26 mouse cellular contexts compared by ENCODE assay signal in genomic region chr9:63122161-63122833, GRCm38 (mm10). TPM values are rescaled to one million over a fixed set of nuclear protein-coding genes. Genes with fewer than 3 reads are reported as not detected.
DNase-seq lines count a peak whose midpoint lies in the region; ATAC-seq and TF ChIP-seq lines count a peak whose summit lies in the region.
"Had no signal": no experiment of that assay in that cellular context is flagged by ENCODE, and none has a peak within 500 bp of the region (broad histone marks: within the 10 kb centered on the region; RNA-seq: fewer than 3 reads in every experiment).

No protein-coding gene starts in this region.

- H3K36me3 ChIP-seq in kidney, adult 2 months (ENCODE audit: control insufficient read depth, insufficient read depth, low read length), result no peaks in the 10 kb centered on the region
- no peaks in the 10 kb centered on the region for H3K36me3 ChIP-seq in kidney, embryonic 14.5 days (ENCODE audit: control insufficient read depth, insufficient read depth, low read length)
- no peaks in the 10 kb centered on the region for H3K36me3 ChIP-seq in lung, postnatal 0 days (ENCODE audit: insufficient read depth, low read length)
- H3K36me3 ChIP-seq in embryonic facial prominence, embryonic 13.5 days, result no peaks in the 10 kb centered on the region
- H3K36me3 ChIP-seq: heart, embryonic 15.5 days; hindbrain, embryonic 15.5 days; liver, embryonic 15.5 days; neural tube, embryonic 12.5 days had no signal

- H3K4me3 ChIP-seq in kidney, adult 2 months (ENCODE audit: insufficient read depth, low read depth, low read length), result no peak overlapping the region
- no peak overlapping the region for H3K4me3 ChIP-seq in kidney, embryonic 14.5 days (ENCODE audit: low read length)
- H3K4me3 ChIP-seq in lung, postnatal 0 days (ENCODE audit: low read depth, low read length), result no peak overlapping the region
- no peak overlapping the region for H3K4me3 ChIP-seq in embryonic facial prominence, embryonic 13.5 days
- H3K4me3 ChIP-seq: erythroblast, embryonic 14.5 days; heart, embryonic 15.5 days; hindbrain, embryonic 15.5 days; liver, embryonic 15.5 days; neural tube, embryonic 12.5 days had no signal

- no peak overlapping the region for H3K27ac ChIP-seq in kidney, adult 2 months (ENCODE audit: insufficient read depth, low read depth, low read length)
- no peak overlapping the region for H3K27ac ChIP-seq in kidney, embryonic 14.5 days (ENCODE audit: low read depth, low read length)
- no peak overlapping the region for H3K27ac ChIP-seq in lung, postnatal 0 days (ENCODE audit: low read length)
- peak overlapping the region; percentile 56 for H3K27ac ChIP-seq in embryonic facial prominence, embryonic 13.5 days
- H3K27ac ChIP-seq: heart, embryonic 15.5 days; hindbrain, embryonic 15.5 days; liver, embryonic 15.5 days; macrophage; neural tube, embryonic 12.5 days; stomach, postnatal 0 days had no signal

- H3K9me3 ChIP-seq in kidney, embryonic 14.5 days (ENCODE audit: control insufficient read depth, low read length), result no peaks in the 10 kb centered on the region
- H3K9me3 ChIP-seq in lung, postnatal 0 days (ENCODE audit: low read length), result no peaks in the 10 kb centered on the region
- H3K9me3 ChIP-seq in embryonic facial prominence, embryonic 13.5 days, result no peaks in the 10 kb centered on the region
- H3K9me3 ChIP-seq: heart, embryonic 15.5 days; hindbrain, embryonic 15.5 days; liver, embryonic 15.5 days; neural tube, embryonic 12.5 days had no signal

- no peak for TF ChIP-seq POLR2A in kidney, adult 2 months (IDR thresholded peaks at IDR 0.05; ENCODE audit: low read depth, low read length)

- no peak overlapping the region for H3K9ac ChIP-seq in kidney, embryonic 14.5 days (ENCODE audit: low read depth, low read length)
- no peak overlapping the region for H3K9ac ChIP-seq in lung, postnatal 0 days (replicated peaks; ENCODE audit: low read depth)
- H3K9ac ChIP-seq in embryonic facial prominence, embryonic 13.5 days, result no peak overlapping the region
- H3K9ac ChIP-seq: heart, embryonic 15.5 days; hindbrain, embryonic 15.5 days; liver, embryonic 15.5 days; neural tube, embryonic 12.5 days had no signal

- TF ChIP-seq EP300 in lung, postnatal 0 days (IDR thresholded peaks at IDR 0.05), result peak; percentile 85

- ATAC-seq in kidney, embryonic 14.5 days (ENCODE audit: low FRiP score, low TSS enrichment), result no peak
- 0 out of 2 replicates have a peak, but pooled peaks have one; percentile 29 for ATAC-seq in lung, postnatal 0 days
- no peak for ATAC-seq in embryonic facial prominence, embryonic 13.5 days (ENCODE audit: insufficient number of reproducible peaks, insufficient read depth, low FRiP score, low TSS enrichment, low read depth)
- ATAC-seq: activated CD4-positive, CD25-positive, alpha-beta regulatory T cell, adult 4 months; forebrain, embryonic 14.5 days had no signal

- TF ChIP-seq CTCF in kidney, adult 2 months (conservative IDR thresholded peaks at IDR 0.05; ENCODE audit: insufficient read depth, insufficient read length, low read depth, low read length), result no peak
- no peak for TF ChIP-seq CTCF in lung, postnatal 0 days (IDR thresholded peaks at IDR 0.05)

- H3K4me2 ChIP-seq in kidney, embryonic 14.5 days (replicated peaks; ENCODE audit: low read depth, low read length), result no peak overlapping the region
- H3K4me2 ChIP-seq in lung, postnatal 0 days (replicated peaks; ENCODE audit: low read depth, low read length), result no peak overlapping the region
- H3K4me2 ChIP-seq in embryonic facial prominence, embryonic 13.5 days, result no peak overlapping the region
- H3K4me2 ChIP-seq: heart, embryonic 15.5 days; hindbrain, embryonic 15.5 days; liver, embryonic 15.5 days; neural tube, embryonic 12.5 days had no signal

- H3K27me3 ChIP-seq in kidney, adult 2 months (replicated peaks; ENCODE audit: control insufficient read depth, insufficient read depth, low read length), result no peaks in the 10 kb centered on the region
- no peaks in the 10 kb centered on the region for H3K27me3 ChIP-seq in kidney, embryonic 14.5 days (ENCODE audit: control insufficient read depth, insufficient read depth, low read length)
- no peaks in the 10 kb centered on the region for H3K27me3 ChIP-seq in lung, postnatal 0 days (replicated peaks; ENCODE audit: insufficient read depth, low read length)
- 0 out of 2 replicates have a peak, but pooled peaks cover 6% of the 10 kb centered on the region for H3K27me3 ChIP-seq in embryonic facial prominence, embryonic 13.5 days
- H3K27me3 ChIP-seq: heart, embryonic 15.5 days; hindbrain, embryonic 15.5 days; neural tube, embryonic 12.5 days had no signal

- H3K4me1 ChIP-seq in kidney, adult 2 months (ENCODE audit: control insufficient read depth, insufficient read depth, low read length), result peaks cover 8% of the 10 kb centered on the region; the same call in 1 of the 2 replicates
- H3K4me1 ChIP-seq in kidney, embryonic 14.5 days (ENCODE audit: control insufficient read depth, insufficient read depth, low read length), result peaks cover 6% of the 10 kb centered on the region; the same call in 1 of the 2 replicates
- H3K4me1 ChIP-seq in lung, postnatal 0 days (ENCODE audit: insufficient read depth, low read depth, low read length), result no peaks in the 10 kb centered on the region
- H3K4me1 ChIP-seq in embryonic facial prominence, embryonic 13.5 days, result peaks cover 11% of the 10 kb centered on the region

- DNase-seq in kidney, adult 2 months, result peak; percentile 62
- peak; percentile 79 for DNase-seq in lung, postnatal 0 days (ENCODE audit: low spot score)
- no peak for DNase-seq in lung, adult 18-20 months
- no peak for DNase-seq in embryo, embryonic 10.5 days (ENCODE audit: low spot score)
- no peak for DNase-seq in cerebellum, postnatal 14 days
- DNase-seq: adrenal gland, adult 8-10 months; B cell, adult 2 months; cerebellum, adult 18-20 months; cerebellum, postnatal 25 days; embryo, embryonic 11 days; heart, postnatal 36 days; kidney, adult 8-10 months; liver; right cerebral cortex, postnatal 14 days had no signal

- 73% methylated on average over 8 of the region's 8 CpGs for WGBS in kidney, adult 2 months
- 72% methylated on average over 8 of the region's 8 CpGs for WGBS in kidney, embryonic 14.5 days
- WGBS in lung, postnatal 0 days, result 35% methylated on average over 8 of the region's 8 CpGs
- WGBS in embryonic facial prominence, embryonic 13.5 days, result 30% methylated on average over 8 of the region's 8 CpGs

RNA-seq across cellular contexts. Expression of gene Skor1, which starts 26.5 kb away (rescaled TPM):
- polyA plus RNA-seq in kidney, adult 2 months (2012; rRNA removed), result 0.02 and 0.03 TPM in 2 replicates
- polyA plus RNA-seq in kidney, embryonic 14.5 days (2014; fragmentation: Nextera tagmentation; extraction: Ambion mirVana), result not detected in 2 replicates
- polyA plus RNA-seq in lung, postnatal 0 days (2015; fragmentation: Nextera tagmentation; extraction: Ambion mirVana), result 0.04 TPM in 1 of 2 replicates, not detected in the other
- polyA plus RNA-seq in embryonic facial prominence, embryonic 13.5 days (2015; fragmentation: Nextera tagmentation; extraction: Ambion mirVana), result 0.58 TPM in 1 of 2 replicates, not detected in the other
- polyA plus RNA-seq: activated CD4-positive, CD25-positive, alpha-beta regulatory T cell, adult 4 months; heart, embryonic 15.5 days; intestine, embryonic 14.5 days; liver, embryonic 15.5 days; stomach, postnatal 0 days had no signal

Comparison
In these comparisons a context has a peak if more than half of its experiments do, and no peak if none do; other contexts are left out.
1. DNase-seq: peak in kidney, adult 2 months (single experiment) and lung, postnatal 0 days (single experiment); none in lung, adult 18-20 months (0 of 2), embryo, embryonic 10.5 days (single experiment) and cerebellum, postnatal 14 days (0 of 2).